Mouse (Mus musculus) layer of hippocampus, postnatal 25 days (tissue): Measurements from ENCODE around the gene Ccdc84. TPM values are rescaled to one million over a fixed set of nuclear protein-coding genes. Genes with fewer than 3 reads are reported as not detected.
A peak's percentile ranks its signal among the peaks of the same experiment; 100 is the strongest.
"Not testable (repeated sequence)": the region's sequence is repeated elsewhere in the genome, so short reads cannot be mapped to it uniquely, and the experiment has no call there.

Experiments
- DNase-seq, 2 experiments: peaks; one replicate each; pipeline ENCODE4 v3.0.0; 2022; ENCODE audit warnings: mixed read lengths in 2 of 2, low spot score in 1 of 2; ENCODE audit errors: extremely low spot score in 1 of 2
- total RNA-seq, 2 experiments: library from RNA; stranded (reverse); gene quantifications; 2 replicates each; pipeline ENCODE4 v1.2.3; 2021

Ccdc84 gene
- total RNA-seq, 2 experiments from 2014 or later = 16.8 to 24.1 TPM

DNA sequence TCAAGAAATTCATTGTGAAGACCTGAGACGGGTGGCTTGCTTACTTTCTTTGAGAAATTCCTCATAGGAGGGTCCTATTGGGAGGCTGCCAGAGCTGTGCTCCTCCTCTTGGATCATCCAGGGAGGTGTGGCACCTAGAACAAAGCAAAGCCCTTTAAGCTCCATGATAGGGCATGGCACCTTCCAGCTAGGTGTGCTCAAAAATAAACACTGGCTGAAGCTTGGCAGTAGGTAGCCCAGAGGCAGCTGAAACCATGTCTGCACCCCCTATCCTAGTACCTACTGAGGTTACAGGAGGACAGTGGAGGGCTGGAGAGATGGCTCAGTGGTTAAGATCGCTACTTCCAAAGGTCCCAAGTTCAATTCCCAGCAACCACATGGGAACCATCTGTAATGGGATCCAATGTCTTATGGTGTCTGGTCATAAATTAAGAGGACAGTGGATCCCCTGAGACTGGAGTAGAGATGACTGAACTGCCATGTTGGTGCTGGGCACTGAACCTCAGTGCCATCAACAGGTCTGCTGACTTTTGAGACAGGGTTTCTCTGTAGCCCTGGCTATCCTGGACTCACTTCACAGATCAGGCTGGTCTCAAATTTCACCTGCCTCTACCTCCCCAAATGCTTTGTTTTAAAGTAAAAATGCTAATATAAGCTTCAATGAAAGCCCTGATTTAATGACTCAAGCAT is 7.6 kb downstream of the Ccdc84 start:
- DNase-seq = no peak

DNA sequence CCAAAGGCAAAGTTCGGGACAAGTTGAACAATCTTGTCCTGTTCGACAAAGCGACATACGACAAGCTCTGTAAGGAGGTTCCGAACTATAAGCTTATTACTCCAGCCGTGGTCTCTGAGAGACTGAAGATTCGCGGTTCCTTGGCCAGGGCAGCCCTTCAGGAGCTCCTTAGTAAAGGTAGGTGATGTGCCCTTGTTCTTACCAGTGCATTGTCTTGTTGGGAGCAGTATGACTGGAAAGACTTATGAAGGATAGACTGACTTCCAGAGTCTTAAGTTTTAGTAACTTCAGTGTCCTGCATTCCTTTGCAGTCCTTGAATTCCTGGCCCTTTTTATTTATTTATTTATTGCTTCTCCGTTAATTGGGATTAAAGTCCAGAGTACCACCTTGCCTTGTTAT is 9.7 kb downstream of the Ccdc84 start:
- not testable (repeated sequence) for DNase-seq

DNA sequence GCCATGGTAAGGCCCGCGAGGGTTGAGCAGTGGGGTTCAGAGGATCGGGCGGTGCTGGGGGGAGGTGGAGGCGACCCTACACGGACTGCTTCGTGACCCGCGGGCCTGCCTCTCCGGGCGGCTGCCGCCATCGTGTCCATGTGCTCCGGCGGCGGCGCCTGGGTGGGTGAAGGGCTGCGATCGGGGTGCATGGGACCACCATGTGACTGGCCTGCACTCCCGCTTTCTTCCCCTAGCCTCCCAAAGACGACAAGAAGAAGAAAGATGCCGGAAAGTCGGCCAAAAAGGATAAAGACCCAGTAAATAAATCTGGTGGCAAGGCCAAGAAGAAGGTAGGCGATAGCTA is 10.6 kb downstream of the Ccdc84 start:
- DNase-seq = no peak

DNA sequence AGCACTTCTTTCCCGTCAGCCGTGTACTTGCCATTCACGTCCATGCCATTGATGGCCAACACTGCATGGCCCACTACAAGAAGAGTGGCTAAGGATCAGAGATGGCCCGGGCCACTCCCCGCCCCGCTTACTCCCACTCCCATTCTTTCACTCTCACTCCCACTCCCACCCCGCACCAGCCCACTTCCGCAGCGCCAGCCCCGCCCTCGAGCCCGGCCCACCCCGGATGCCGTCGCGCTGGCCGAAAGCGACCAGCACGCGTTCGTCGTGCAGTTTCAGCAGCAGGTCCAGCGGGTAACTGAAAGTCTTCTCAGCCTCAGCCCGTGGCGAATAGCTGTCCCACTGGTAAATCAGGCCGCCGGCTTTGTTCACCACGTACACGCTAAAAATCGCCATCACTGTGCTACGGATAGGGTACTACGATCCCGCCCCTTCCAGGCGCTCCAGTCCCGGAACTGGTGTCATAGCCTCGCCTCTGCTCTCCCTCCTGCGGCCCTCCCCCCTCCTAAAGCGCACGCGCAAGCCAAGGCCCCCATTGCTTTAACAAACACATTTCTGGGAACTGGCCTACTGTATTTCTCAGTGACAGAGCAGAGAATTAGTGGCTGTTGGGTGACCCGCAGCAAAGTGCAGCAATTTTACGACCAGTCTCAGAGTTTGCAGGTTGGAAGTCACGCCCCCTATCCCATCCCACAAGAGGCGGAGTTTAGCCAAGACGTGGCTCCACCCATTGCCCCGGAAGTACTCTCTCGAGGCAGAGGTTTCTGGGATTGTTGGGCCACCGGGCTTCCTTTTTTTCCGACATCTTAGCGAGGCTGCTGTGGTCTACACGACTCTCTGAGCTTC is 11.2 kb downstream of the Ccdc84 start, which contains the start of the genes Rps25 and Trappc4:
Gene Rps25 (plus strand): TSS at position 234 of the 846 bp plus-strand sequence.
Gene Trappc4 (minus strand): TSS at position 695 of the 846 bp plus-strand sequence.
- peak; percentile 79 to 84 for DNase-seq

DNA sequence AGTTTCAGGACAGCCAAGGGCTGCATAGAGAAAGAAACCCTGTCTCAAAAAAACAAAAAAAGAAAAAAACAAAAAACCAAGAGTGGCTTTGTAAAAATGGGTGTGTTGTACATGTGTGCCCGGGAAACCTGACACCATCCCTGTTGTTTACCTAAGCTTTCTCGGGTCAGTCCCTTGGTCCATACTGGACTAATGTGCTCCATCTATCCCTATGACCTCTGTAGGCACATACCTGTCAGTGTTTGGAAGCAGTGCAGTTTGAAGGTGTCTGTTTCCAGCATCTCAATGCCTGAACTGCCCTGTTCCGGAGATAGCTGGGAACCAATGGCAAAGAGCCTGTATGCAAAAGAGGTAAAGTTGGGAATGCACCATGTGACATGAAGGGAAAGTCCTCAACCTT is 13.4 kb downstream of the Ccdc84 start:
- DNase-seq = no peak

DNA sequence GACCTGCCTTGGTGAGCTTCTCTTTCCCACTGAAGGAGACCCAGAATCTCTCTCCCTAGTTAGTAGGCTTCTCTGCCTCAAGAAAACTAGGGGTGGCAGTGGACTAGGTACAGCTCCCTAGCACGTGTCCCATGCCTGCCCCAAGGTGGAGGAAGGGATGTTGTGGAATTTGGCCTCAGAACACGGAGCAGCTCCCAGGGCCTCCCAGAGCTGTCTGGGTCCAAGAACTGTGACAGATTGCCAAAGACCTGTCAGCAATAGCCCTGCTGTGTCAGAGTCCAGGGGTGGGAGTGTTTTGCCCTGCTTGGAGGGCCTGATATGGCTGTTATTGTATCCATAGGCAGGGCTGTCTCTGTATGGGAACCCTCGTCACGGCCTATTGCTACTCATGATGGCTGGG is 17.3 kb downstream of the Ccdc84 start:
- DNase-seq = no peak

DNA sequence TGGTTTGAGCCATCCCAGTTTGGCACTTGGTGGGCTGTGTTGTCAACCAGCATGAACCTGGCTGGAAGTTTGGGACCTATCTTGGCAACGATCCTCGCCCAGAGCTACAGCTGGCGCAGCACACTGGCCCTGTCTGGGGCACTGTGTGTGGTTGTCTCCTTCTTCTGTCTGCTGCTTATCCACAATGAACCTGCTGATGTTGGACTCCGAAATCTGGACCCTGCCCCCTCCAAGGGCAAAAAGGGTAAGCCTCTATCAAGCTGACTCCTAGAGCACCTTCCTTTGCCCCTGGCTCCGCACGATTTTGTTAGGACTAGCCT is 18.6 kb downstream of the Ccdc84 start:
- no peak for DNase-seq

DNA sequence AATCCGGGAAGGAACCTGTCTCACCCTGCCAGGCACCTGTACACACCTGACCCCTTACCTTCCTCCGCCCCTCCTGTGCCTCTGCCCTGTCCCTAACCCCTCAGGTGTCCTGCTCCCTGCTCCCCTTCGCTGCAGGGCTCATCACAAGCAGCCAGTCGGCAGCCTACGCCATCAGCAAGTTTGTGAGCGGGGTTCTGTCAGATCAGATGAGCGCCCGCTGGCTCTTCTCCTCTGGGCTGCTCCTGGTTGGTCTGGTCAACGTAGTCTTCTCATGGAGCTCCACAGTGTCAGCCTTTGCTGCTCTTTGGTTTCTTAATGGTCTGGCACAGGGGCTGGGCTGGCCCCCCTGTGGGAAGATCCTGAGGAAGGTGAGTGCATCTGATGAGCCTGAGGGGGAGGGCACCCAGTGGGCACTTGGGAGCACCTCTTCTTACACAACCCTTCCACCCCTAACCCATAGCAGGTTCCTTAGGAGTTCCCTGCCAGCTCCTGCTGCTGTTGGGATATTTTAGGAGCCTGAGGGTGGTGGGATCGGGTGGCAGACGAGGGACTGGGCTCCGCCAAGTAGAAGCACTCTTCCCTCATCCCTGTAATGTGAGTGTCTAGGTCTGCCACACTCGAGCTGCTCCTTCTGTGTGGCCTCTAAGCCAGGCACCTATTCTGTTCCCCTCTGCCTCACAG is 19.1 kb downstream of the Ccdc84 start:
- no peak for DNase-seq

DNA sequence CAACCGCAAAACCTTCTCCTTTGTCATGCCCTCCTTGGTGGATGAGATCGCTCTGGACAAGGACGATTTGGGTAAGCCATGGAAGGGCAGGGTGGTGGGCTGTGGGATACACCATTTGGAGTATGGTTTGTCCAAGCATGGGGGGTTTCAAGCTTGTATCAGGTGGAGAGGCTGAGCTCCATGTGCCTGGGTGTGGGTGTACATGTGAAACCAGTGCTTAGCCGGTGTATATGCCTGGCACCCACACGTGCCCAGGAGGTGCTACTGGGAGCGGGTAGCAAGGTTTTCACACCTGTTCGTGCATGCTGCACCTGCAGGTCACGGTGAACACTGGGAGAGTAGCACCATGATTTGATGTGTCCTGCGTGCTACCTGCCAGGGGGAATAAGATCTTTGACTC is 19.8 kb downstream of the Ccdc84 start:
- no peak for DNase-seq

DNA sequence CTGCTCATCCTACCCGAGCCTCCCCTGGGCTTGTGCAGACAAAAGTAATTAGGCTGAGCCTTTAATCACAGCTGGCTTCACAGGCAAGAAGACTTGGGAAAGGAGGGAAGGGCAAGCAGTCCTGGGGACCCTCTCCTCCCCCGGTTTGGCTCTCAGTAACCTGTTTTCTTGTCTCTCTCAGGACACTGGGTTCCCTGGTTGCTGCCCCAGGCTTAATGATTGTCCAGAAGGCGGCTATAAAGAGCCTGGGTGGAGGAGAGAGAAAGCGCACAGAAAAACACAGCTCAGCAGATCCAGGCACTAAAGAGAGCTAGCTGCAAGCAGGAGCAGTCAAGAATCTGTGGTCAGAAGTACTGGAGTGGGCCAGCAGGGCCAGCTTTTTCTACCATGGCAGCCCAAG is 20.3 kb downstream of the Ccdc84 start:
- no peak for DNase-seq

DNA sequence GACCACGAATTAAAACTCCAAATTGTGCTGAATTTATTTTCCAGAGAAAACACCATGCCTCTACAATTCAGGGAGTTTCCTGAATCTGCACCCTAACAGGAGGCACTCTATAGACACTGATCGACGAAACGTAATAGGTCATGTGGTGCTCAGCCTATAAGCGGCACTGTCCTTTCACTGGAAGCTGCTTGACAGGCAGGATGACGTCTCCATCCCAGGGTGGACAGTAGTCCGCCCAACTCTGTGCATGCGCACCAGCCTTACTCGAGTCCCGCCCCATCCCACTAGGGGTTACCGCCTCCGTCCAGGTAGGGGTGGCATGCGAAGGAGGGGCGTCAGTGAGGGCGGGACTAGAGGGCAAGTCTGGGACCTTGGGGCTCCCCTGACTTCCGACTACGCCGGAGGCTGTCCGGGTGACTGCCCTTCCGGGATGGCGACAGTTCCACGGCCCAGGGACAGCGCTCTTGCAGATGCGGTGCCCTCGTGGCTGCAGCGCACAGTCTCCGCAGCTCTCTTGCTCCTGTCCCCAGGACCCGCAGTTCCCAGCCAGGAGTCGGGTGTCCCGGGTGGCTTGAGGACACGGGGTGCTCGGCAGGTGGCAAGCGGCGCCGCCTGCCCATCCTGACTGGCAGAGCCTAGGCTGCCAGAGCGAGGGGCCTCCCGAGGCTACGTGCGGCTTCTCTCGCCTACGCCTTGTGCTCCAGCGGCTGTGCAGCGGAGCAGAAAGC is 21.5 kb downstream of the Ccdc84 start, which contains the start of gene Slc37a4:
Gene Slc37a4 (plus strand): TSS at position 169 of the 728 bp plus-strand sequence.
- peak; percentile 65 to 77 for DNase-seq

DNA sequence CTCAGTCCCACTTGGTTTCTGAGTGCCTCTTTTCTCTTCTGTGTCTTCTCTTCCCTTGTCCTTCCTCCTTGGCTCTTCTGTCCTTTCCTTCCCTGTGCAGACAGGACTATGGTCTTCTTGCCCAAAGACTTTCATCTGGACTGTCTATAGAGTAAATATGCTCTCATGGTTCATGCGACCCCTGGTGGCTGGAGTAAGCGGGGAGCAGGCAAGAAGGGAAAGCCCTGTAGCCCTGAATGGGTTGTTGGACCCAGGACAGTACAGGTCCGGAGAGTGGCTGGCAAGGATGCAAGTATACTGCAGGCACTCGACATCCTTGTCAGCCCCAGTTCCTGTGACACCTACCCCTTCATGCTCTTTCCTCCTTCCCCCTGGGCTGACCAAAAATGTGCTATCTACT is 26.9 kb downstream of the Ccdc84 start:
- DNase-seq = peak; percentile 53 to 82

DNA sequence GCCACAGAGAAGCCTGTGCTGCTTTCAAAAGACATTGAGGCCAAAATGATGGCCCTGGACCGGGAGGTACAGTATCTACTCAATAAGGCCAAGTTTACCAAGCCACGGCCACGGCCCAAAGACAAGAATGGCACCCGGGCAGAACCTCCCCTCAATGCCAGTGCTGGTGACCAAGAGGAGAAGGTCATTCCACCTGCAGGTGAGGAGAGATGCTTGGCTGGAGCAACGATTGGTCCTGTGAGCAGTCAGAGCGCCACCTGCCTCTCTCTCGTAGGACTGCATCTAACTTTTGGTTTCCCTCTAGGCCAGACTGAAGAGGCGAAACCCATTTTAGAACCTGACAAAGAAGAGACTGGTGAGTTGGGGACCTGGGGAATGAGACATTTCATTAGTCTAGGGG is 29.1 kb downstream of the Ccdc84 start:
- DNase-seq = peak in 1 of 2 experiments; percentile 52

DNA sequence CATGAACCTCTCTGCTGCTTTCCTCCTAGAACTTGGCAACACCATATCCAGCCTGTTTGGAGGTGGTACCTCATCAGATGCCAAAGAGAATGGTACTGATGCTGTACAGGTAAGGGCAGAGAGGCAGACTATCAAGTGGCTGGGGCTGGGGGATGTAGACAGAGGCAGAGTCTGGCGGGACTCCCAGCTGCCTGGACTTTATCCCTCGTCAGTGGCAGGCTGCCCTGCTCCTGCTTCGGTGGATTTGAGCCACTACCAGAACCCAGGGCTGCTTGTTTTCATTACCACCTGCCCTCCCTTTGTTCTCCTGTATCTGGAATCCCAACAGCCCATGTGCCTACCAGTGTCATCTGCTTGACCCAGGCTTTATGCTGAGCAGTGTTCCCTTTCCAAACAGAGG is 31.1 kb downstream of the Ccdc84 start:
- no peak for DNase-seq

DNA sequence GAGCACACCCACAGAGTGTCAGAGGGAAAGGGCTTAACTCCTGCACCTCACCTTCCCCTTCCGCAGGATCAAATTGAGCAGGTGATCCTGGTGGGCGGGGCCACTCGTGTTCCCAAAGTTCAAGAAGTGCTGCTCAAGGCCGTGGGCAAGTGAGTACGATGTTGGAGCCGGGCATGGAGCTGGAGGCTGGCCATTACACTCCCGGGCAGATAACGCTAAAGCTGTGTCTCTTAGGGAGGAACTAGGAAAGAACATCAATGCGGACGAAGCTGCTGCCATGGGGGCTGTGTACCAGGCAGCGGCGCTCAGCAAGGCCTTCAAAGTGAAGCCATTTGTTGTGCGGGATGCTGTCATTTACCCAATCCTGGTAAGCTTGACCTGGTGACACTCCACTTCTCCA is 33.8 kb downstream of the Ccdc84 start:
- no peak for DNase-seq

DNA sequence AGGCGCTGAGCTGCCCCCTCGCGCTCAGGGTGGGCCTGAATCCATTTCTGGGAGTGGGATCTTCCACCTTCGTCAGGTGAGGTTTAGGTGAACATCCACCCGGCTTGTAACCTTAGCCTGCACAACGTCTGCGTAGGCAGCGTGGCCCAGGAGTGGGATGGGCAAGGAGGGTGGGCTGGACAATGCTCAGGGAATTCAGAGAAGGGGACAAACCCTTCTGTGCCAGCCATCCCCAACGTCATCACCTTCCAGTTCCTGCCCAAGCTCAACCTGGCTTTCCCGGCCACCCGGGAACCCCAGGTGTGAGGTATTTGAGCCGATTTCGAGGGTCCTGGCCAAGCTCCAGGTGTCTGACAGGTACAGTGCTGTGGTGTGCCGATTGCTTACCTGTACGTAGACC is 38.5 kb downstream of the Ccdc84 start:
- no peak for DNase-seq

DNA sequence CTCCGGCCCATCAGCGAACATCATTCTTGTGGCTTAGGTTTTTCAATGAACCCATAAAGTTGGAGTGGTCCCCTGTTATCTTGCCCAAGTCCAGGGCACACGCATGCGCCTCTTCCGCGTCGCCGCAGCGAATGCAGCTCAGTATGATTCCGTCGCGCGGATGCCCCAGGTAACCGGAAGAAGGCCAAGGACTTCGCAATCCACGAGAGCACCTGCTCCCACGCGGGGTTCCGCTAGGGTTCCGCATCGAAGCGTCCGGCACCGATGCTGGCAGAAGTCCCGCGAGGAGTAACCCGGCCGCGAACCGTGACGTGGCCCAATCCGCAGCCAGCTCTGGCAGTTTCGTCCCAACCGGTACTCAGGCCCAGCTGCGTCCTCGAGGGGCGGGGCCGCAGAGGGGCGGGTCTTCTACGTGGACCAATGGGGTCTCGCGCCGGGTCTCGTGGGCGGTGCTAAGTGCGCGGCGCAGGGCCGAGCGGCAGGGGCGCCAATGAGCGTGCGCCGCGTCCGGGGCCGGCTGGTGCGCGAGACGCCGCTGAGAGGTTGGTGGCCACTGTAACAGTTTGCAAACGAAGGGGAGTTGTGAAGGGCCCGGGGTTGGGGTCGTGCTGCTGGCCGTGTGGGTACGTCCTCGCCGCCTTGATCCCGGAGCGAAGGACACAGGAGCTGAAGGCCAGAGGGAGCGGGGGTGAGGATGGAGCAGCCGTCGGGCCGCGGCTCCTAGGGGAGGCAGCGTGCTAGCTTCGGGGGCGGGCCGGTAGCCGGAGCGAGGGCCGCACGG is 39.1 kb downstream of the Ccdc84 start, which contains the start of gene Hyou1:
Gene Hyou1 (plus strand): TSS at position 437 of the 781 bp plus-strand sequence.
- DNase-seq = peak; percentile 95 to 96

DNA sequence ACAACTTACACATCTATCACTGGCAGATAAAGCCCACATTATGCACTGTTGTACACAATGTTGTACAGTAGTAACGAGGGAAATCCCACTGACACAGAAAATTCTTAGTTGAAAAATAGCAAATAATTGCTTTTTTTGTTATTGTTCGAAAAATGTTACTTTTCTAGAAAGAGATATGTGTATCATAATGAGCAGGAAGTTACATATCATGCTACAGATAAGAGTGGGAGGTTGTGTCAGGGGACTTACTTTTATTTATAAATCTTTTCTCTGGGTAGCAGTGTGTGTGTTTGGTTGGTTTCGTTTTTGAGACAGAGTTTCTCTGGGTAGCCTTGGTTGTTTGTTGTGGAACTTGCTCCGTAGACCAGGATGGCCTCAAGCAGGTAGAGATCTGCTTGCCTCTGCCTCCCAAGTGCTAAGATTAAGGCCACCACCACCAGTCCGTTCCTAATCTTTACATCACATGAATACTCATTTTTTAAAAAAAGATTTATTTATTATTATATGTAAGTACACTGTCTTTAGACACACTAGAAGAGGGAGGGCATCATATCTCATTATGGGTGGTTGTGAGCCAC is 40.1 kb downstream of the Ccdc84 start:
- DNase-seq = no peak

DNA sequence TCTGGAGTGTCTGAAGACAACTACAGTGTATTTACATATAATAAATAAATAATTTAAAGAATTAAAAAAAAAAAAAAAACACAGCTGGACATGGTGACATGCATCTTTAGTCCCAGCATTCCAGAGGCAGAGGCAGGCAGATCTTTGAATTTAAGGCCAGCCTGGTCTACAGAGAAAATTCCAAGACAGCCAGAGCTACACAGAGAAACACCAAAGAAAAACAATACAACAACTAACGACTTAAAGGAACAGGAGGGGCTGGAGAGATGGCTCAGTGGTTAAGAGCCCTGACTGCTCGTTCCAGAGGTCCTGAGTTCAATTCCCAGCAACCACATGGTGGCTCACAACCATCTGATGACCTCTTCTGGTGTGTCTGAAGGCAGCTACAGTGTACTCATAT is 41.0 kb downstream of the Ccdc84 start:
- DNase-seq = not testable (repeated sequence)
